Mouse (Mus musculus): ENCODE results near the gene Padi4.

Gene Padi4

GRCm38 (mm10) chr4:140702611-140703327 is 71.3 kb downstream of the Padi4 start:
- in situ Hi-C loops (cut with MboI): no loop called here

GRCm38 (mm10) chr4:140701716-140702561 is 72.1 kb downstream of the Padi4 start:
- in situ Hi-C loops (cut with MboI): no loop called here

- in situ Hi-C loops (cut with MboI): no loop called here
Observed at GRCm38 (mm10) chr4:140701049-140701715, 72.9 kb downstream of the Padi4 start.

GRCm38 (mm10) chr4:140700269-140701018 is 73.6 kb downstream of the Padi4 start, which contains the start of gene Rcc2:
TSS of gene Rcc2 (plus strand) at chr4:140700541.
- in situ Hi-C loops (cut with MboI): no loop called here

- in situ Hi-C loops (cut with MboI): no loop called here
Observed at GRCm38 (mm10) chr4:140699441-140700127, 74.5 kb downstream of the Padi4 start.
